Mouse (Mus musculus): ENCODE measurements at regions not wholly inside any gene's neighbourhood (a gene's known extent, or its start where the extent isn't known, plus 50 kb on each side); places are given as distances from the start of the nearest gene placed in this dataset.
A peak's percentile ranks its signal among the peaks of the same experiment; 100 is the strongest.

DNA sequence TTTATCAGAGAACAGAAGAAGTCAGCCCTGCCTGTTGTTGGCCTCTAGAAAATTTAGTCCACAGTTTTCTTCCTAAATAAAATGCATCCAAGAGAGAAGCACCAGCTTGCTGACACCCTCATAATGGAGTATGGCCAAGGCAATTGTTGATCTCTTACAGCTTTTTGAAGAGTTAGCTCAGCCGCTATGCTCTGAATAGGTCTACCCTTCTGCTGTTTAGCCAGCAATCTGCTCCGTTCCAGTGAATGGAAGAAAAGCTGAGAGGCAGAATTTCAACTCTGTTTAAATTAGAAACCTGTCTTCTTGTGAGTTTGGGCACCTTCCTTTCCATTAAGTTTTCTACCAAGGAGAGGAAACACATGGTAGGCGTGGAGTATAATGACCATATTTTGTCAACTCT, 290.8 kb downstream of the Rnf144b start:
- DNase-seq = no peak

DNA sequence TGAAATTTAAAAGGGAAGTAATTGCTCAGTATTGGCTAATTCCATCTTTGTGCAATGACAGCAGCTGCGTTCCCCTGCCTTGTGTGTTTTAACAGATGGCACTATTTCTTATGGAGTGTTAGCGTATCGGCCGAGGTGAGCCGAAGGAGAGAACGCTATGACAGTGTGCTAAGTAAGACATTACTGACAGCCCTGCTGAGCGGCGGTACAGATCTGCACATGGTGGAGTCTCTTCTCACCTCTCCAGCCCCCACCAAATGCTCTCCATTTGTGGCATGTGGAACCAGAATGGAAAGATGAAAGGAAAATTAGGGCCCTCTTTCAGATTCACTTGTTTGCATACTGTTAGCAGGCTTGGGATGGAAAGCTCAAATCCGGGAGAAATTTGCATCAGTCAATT, 291.5 kb downstream of the Rnf144b start:
- DNase-seq = no peak

DNA sequence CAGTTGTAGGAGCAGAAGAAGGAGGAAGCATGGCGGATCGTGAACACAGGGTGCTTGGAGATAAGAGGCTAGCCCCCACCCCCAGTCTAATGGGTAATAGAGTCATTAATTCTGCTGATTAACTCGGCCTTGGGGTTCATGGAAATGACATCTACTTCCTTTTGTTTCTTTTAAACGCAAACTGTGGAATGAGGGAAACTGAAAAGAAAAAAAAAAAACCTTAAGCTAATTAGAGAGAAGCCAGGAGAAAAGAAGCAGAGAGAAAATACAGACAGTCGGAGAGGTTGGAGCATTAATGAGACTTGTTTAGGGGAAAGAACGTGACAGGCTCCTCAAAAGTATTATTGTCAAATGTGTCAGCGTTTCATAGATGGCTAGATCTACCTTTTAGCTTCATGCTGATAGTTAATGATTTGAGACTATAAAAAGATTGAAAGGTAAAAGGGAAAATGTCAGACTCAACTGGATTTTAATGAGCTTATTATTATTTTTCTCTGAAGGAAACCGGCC, 307.5 kb downstream of the Rnf144b start:
- no peak for DNase-seq

DNA sequence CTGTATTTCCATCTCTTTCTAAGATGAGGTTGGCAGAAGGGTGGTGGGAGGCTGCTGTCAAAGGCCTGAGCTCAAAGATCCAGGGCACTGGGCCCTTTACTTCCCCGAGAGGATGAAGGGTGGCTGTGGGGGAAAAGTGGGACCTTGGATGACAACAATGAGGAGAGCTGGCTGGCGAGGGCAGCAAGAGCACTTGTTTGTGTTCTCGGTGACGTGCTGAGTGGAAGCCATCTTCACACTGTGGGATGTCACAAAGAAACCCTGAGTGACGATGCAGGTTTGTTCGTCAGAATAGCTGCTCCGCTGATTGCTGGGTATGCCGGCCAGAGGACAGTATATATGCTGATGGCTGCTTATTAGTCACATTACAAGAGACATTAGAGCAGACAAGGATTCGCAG, 308.0 kb downstream of the Rnf144b start:
- no peak for DNase-seq

DNA sequence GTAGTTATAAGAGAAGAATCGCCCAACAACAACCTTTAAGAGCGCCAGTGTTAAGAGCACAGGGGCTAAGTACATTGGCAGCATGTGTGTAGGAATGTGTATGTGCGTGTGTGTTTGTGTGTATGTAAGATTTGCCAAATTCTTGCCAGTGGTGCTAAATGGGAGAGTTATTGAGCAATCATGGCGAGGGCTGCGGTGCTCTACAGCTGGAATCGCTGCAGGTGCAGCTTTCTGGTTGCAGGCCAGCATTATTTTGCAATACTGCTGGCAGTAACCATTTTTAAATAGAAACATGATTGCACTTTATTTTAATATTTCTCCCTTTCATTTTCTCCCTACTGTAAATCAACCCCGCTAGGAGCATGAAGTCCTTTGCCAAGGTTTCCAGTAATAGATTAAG, 313.2 kb downstream of the Rnf144b start:
- DNase-seq = no peak

DNA sequence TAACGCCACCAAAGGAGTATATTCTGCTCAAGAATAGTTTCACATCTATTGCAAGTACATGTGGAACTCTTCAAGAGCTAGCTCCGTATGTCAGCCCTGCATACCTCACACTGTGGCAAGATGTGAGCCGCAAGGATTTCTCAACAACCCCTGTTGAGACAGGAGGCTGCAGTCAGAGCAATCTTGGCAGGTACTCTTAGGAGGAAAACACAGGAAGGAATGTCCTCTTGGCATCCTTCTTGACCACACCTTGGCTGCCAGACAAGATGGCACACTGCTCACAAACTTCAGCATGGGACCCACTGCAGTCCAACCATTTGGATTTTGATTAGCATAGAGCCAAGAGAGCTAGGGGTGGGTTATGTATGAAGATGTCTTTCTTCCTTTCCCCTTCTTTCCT, 322.4 kb downstream of the Rnf144b start:
- DNase-seq = no peak

DNA sequence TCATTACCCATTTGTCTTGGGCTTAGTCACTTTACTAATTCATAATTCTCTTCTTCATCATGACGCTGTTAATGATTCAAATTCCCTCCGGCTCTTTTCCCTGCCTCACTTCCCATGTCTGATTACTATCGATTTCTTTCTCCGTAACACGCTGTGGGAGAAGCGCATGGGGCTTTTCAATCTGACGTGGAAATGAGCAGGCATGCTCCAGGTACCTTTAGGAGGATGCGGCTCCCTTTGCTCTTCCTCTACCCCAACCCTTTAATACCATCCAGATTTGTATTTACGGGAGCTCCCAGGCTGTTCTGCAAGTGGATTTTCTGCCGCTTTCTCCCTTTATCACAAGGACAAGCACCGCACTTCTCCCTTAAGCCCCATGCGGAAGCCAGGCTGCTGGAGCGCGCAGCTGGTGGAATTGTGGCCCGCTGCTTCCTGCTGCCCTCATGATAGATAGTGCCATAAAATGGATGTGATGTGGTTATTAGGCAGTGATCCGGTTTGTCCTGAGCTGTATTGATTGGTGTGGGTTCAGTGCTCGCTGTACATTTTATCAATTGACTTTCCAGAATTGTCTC, 329.8 kb downstream of the Rnf144b start:
- no peak for DNase-seq

DNA sequence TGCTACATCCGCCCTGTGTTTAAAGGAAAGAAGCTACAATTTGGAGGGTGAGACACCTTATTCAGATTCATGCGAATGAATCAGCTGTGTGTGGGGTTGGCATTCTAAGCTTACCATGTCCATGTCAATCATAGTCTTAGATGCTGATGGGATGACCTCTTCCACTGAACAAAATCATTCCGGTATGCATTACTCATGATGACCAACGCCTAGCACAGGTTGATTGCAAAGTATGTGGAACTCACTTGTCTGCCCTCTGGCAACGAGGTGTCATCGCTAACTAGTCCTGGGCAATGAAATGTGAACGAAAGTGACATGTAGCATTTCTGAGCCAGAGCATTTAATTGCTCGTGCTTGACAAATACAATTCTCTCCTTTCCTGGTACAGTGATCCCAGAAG, 339.7 kb downstream of the Rnf144b start:
- no peak for DNase-seq

DNA sequence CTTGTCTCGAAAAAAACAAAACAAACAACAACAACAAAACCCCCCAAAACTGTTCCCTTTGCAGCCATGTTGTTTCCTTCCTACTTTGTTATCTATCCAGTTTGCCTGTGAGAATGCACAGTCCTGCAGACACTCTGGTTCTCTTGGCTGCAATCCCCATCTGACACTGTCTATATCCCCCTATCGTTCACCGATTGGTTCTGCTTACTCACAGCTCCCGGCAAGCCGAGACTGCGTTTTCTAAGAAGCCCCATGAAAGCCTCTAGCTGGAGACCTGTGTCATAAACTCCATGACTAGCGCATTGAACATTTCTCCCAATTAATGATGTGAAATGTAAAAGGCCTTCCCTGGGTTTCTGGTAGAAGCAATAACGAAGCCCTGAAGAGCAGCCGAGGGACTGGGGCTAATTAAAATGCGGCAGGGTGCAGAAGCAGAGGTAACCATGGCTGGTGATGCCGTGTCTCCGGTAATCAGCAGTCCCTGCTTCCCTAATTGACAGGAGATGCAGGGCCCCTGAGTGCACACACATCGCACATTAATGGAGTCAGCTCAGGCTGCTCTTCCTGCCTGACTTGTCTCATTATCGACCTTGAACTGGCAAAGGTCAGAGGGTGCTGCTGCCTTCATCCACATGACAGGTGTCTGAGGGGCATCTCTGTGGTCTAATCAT, 349.2 kb downstream of the Rnf144b start:
- no peak for DNase-seq

DNA sequence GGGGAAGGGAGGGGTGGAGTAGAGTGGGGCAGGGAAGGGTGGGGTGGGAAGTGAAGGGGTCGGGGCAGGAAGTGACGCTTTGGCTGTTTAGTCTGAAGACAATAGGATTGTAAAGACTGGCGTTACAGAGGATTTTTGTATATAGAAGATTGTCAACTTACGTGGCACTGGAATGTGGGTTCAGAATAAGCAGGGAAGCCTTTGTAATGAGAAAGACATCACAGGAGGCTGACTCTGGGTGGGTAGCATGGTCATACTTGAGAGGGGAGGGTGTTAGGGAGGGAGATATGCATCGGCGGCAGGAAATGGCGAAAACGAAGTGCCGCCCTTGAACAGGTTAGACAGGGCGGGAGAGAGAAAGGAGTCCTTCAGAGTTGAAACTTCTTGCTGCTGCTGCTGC, 357.7 kb downstream of the Rnf144b start:
- no peak for DNase-seq

DNA sequence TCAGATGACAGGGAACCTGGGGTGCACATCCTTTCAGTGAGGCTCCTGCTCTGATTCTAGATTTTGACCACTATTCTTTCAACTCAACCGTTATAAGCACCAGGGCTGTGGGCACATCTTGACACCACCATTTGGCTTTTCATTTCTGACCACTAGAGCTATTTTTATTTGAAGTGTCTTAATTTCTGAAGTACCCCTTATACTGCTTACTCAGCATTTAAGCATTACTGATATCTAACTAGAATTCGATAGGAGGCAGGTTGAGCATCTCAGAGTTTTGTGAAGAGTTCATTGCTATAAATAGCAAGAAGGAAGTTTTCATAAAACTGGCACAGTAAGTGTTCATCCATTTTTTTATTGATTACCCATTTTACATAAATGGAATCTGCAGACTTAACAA, 362.4 kb downstream of the Rnf144b start:
- DNase-seq = no peak

DNA sequence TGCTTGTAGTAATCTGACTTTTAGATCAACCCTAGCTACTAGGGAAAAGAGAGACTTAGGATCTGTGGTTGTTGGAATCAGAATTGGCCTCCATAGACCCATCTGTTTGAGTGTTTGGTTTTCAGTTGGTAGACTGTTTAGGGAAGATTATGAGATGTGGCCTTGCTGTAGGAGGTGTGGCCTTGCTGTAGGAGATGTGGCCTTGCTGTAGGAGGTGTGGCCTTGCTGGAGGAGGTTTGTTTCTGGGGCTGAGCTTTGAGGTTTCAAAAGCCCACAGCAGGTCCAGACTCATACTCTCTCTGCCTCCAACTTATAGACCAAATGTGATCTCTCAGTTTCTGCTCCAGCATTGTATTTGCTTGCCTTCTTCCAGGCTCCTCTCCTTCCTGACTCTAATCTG, 363.7 kb downstream of the Rnf144b start:
- DNase-seq = no peak

DNA sequence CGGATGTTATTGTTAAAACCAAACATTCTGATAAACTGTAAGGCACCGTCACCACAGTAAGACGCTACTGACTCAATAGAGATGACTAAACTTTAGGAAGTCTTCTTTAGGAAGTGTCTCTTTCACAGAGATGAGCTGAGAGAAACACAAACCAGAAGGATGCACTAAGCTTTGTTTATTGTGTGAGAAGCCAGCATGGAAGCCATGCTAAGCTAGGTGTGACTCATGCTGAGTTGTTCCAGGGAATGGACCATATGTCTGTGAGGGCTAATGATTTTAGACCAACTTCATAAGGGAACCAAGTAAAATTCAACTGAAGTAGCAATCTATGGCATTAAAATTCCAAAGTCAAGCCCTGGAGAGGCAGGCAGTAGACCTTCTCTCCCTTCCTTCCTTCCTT, 364.2 kb downstream of the Rnf144b start:
- no peak for DNase-seq

DNA sequence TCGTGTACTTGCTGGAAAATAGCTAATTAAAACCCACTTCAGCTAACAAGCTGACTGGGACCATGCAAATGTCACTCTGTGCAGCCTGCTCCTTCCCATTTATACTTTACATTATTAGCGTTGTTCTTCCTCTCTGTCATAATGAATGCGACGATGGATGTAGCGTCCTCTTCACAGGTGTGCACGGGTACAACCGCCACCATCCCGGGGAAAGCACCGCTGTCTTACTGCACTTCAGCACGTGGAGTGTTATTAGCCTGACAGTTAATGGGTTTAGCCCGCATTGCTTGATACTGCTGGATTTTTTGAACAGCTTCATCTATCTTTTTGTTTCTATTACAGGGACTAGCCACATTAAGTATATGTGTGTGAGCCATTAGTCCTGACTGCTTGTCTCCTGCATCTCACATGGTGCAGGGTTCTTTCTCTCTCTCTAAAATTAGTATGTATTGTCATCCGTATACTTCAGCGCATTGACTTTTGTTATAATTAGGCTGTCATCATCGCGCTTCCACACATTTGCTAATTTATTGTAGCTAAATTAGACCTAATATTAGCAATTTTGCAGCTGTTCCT, 383.0 kb downstream of the Rnf144b start:
- no peak for DNase-seq

DNA sequence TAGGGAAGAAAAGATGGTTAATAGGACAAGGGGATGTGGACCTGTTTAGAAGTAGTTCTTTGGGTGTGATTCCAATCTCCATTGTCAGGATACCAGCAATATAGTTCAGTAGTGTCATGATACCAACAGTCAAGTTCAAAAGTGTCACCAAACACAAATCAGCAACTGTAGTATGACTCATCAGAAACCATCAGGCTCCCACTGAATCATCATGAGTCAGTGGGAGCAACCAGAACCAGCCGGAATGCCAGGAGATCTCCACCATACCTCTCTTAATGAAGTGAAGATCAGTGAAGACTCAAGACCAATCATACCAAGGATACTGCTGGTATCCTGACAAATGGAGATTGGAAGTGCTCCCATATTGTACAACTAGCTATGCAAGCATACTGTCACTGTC, 410.5 kb downstream of the Rnf144b start:
- DNase-seq = no peak

DNA sequence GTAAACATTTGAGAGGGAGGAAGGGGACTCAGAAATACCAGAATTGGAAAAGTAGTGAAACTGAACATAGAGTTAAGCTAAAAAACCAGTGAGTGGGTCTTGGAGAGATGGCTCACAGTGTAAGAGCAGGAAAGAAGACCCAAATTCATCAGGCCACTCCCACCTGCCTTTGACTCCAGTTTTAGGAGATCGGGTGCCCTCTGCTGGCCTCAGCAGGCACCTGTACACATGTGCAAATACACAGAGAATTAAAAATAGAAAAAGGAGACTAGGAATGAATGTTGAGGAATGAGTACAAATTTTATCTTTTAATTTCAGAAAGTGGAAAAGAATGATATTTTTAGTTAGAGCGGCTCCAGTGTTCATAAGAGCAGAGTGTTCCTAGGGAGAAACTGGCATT, 414.7 kb downstream of the Rnf144b start:
- DNase-seq = no peak

DNA sequence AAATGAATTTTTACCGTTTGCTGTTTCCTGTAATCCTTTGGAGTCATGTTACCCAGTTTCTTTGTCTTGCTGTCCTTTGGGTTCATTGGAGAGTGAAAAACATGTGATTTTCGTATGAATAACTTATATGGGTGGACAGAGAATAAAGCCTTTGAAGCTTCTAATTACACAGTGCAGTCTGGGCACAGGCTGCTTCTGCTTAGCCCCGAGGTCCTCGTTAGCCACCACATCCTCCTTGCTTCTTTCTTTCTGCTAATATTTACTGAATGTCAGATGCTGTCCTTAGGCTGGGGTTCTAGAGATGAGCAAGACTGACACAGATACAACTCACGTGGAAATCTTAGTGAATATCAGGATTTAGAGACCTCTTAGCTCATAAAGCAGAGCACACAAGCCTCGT, 427.2 kb downstream of the Rnf144b start:
- no peak for DNase-seq

DNA sequence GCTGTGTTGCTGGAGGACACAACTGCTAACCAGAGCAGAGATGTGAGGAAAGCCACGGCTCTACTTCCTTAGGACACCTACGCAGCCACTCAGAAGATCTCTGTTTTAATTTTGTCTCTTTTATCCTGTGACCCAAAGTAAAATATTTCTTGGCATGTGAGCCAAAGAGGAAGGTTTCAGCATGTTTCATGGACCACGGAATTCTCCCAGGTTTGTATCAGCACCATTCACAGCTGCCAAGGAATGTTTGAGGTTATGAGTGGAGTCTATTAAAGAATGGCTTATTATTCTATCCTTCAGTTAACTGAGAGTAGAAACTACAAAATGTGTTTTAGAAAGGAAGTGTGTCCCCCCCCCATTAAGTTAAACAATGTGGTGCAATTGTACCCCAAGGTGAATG, 429.8 kb downstream of the Rnf144b start:
- no peak for DNase-seq

DNA sequence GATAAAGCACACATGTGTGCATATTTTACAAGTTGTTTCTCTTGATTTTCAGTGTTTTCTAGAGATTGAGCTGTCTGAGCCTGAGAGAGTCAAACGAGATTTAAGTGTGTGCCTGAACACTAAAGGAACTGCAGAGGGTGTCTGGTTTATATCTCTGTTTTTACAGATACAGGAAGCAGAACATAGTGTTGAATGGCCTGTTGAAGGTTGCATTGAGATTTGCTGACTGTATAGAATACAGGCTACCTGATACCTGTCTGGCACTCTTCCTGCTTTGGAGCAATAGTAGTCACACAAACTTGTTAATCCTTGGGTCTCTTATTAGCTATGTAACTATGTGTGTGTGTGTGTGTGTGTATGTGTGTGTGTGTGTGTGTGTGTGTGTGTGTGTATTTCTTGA, 431.7 kb downstream of the Rnf144b start:
- DNase-seq = no peak

DNA sequence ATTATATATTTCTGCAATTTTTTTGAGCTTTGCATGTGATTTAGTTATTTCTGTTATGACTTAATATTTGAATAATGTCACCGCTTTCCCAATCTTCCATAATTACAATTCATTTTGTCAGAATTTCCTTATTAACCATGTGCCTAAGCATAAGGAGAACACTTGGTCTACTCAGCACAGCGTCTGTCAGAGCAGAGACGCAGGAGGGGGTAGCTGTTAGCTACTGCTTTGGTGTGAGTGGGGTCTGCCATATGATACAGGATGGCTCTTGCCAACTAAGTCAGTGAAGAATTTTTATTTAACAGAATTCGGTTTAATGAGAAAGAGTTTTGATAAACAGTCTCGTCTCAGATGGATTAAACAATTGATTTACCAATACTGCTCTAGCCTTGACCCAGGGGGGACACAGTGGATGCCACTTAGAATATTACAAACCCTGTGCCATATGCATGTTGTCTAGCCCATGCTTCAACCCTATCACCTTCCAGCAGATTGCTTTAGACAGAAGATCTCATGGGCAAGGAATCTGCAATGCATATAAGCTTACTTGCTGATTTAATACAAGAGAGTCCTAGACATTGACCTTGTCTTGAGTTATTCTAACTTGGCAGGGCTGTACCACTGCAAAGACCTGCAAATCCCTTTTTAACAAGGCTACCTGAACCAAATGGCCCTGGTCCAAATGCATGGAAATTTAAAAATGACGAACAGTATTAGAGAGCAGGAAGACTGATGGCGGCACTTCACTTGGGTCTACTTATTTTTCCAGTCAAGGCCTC, 434.9 kb downstream of the Rnf144b start:
- no peak for DNase-seq

DNA sequence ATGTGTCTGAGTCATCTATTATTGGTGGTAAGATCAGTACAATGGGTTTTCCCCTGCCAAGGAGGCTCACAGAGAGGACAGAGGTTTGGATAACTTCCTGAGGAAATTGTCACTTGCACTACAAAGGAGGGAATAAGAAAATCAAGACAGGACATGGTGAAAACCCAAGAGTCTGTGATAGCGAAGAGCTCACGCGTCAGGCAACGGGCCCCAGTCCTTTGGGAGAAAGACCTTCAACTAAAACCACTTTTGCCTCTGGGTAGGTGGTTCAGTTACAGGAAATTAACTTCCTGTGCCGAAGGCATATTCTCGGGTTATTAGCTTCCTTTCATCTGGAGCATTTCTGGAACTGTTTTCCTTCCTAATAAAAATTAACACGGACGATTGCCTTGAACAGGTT, 440.4 kb downstream of the Rnf144b start:
- no peak for DNase-seq

DNA sequence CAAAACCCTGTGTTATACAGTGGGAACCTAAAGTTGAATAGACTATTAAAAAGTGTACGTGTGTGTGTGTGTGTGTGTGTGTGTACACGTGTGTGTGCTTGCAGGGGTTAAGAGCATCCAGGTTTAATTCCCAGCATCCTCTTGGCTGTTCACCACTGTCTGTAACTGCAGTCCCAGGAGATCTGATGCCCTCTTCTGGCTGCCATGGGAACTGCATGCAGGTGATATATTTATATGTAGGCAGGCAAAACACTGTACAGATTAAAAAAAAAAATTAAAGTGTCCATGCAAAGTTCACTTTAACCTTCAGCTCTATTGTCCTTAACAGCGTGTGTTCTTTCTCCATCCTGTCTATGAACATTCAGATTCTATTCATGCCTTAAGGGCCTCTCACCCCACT, 454.1 kb downstream of the Rnf144b start:
- peak; percentile 4 for DNase-seq

DNA sequence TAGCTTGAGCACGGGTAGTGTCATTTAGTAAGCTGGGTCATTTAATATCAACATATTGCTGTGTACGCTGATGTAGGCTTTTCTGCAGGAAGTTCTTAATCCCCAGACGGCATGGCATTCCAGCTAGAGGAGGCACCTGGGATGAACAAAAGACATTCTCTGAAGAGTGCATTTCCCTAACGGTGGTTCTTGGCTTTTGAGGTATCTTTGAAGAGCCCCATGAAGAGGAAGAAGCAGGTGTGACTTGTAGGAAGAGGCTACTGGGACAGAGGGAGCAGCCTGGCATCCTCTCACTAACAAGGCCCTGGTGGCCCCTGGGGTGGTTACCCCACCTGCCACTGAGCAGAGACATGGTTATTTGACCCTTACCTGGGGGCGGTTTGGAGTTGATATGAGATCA, 457.7 kb downstream of the Rnf144b start:
- no peak for DNase-seq

DNA sequence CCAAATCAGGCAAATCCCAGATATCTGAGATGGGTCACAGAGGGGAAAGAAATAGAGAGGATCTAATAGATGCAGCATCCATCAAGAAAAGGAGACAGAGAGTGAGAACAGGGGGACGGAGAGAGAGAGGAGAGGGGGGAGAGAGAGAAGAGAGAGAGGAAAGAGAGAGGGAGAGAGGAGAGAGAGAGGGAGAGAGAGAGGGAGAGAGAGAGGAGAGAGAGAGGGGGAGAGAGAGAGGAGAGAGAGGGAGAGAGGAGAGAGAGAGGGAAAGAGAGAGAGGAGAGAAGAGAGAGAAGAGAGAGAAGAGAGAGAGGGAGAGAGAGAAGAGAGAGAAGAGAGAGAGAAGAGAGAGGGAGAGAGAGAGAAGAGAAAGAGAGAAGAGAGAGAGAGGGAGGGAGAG, 462.7 kb downstream of the Rnf144b start:
- no peak for DNase-seq
